Mouse (Mus musculus): ENCODE results near the gene Dcun1d2. TPM values are rescaled to one million over a fixed set of nuclear protein-coding genes. Genes with fewer than 3 reads are reported as not detected.

Dcun1d2 gene
- polyA plus RNA-seq, 1 experiment: 15.3 TPM

DNA sequence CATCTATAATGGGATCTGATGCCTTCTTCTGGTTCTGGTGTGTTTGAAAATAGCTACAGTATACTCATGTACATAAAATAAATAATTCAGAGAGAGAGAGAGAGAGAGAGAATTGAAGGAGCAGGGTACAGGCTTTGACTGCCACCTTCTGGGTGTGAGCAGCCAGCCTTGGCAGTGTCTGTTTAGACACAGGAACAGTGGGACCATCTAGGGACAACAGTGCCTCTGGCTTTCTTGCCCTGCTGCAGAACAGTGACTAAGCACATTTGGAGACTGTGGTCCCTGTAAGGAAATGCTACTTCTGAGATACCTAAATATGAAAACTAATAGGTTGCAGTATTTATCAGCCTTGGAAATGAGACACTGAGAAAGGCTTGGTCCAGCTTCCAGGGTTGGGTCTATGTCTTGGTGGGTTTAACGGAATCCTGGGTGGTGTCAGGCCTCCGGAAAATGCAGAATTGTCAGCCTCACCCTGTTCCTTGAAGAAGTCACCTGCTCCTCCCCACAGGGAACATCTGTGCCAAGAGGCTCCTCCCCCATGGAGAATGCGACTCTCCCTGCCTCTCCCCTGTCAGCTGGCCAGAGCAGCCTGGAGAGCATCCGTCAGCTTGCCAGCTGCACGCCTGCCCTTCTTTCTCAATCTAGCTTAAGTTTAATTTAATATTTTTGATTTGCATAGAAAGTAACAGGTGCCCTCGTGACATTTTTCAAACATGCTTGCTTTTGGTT, 79.1 kb downstream of the Dcun1d2 start:
- TF ChIP-seq EP300 (IDR thresholded peaks at IDR 0.05; ENCODE audit: insufficient read depth, low read depth, low read length) (peak; percentile 100), POLR2A (IDR thresholded peaks at IDR 0.05; ENCODE audit: insufficient read depth, low read length) (no peak), CTCF (IDR thresholded peaks at IDR 0.05; ENCODE audit: low read depth, low read length) (peak; percentile 12)
- peaks cover 22% of the 10 kb centered on the region for H3K4me1 ChIP-seq (ENCODE audit: control insufficient read depth, insufficient read depth, low read length)
- H3K4me3 ChIP-seq (ENCODE audit: low read depth, low read length): no peak overlapping the region
- no peaks in the 10 kb centered on the region for H3K27me3 ChIP-seq (ENCODE audit: control insufficient read depth, insufficient read depth, low read length, poor library complexity, severe bottlenecking)
- H3K9me3 ChIP-seq (replicated peaks; ENCODE audit: control insufficient read depth, insufficient read depth, low read length, poor library complexity, severe bottlenecking): no peaks in the 10 kb centered on the region
- peak overlapping the region; percentile 93 for H3K27ac ChIP-seq (ENCODE audit: insufficient read depth, low read length)
- no peaks in the 10 kb centered on the region for H3K36me3 ChIP-seq (ENCODE audit: control insufficient read depth, insufficient read depth, low read length, poor library complexity, severe bottlenecking)
- peak overlapping the region; percentile 12; the same call in 1 of the 2 replicates for H3K9ac ChIP-seq (ENCODE audit: low read depth, poor library complexity, severe bottlenecking)

DNA sequence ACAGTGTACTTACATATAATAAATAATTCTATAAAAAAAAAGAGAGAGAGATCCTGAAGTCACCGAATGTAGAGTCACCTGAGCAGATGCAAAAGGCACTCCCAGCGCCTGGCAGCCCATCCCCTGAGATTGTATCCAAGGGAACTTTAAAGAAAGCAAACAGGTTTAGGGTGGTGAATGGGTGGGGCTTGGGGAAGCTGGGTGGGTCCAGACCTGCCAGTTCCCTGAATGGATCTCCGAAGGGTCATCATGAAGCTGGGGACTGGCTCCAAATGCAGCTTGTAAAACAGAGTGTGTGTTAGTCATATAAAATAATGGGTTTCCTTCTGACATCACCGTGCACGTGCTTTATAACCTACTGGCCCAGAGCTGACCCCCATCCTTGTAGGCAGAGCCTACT, 81.6 kb downstream of the Dcun1d2 start:
- peaks cover 5% of the 10 kb centered on the region; the same call in 1 of the 2 replicates for H3K9me3 ChIP-seq (replicated peaks; ENCODE audit: control insufficient read depth, insufficient read depth, low read length, poor library complexity, severe bottlenecking)
- H3K4me3 ChIP-seq (ENCODE audit: low read depth, low read length): no peak overlapping the region
- H3K27me3 ChIP-seq (ENCODE audit: control insufficient read depth, insufficient read depth, low read length, poor library complexity, severe bottlenecking): no peaks in the 10 kb centered on the region
- TF ChIP-seq POLR2A (IDR thresholded peaks at IDR 0.05; ENCODE audit: insufficient read depth, low read length) (no peak), EP300 (IDR thresholded peaks at IDR 0.05; ENCODE audit: insufficient read depth, low read depth, low read length) (peak; percentile 76; the same call in 1 of the 2 replicates), CTCF (IDR thresholded peaks at IDR 0.05; ENCODE audit: low read depth, low read length) (no peak)
- no peaks in the 10 kb centered on the region for H3K36me3 ChIP-seq (ENCODE audit: control insufficient read depth, insufficient read depth, low read length, poor library complexity, severe bottlenecking)
- peak overlapping the region; percentile 92 for H3K27ac ChIP-seq (ENCODE audit: insufficient read depth, low read length)
- peaks cover 20% of the 10 kb centered on the region for H3K4me1 ChIP-seq (ENCODE audit: control insufficient read depth, insufficient read depth, low read length)
- H3K9ac ChIP-seq (ENCODE audit: low read depth, poor library complexity, severe bottlenecking): peak overlapping the region; percentile 12

Other genes with a start within 250 kb of the Dcun1d2 start
- not detected in 2 replicates for gene Proz, start 227.2 kb downstream of the Dcun1d2 start, polyA plus RNA-seq (2011; ENCODE audit: insufficient read depth, insufficient read length, low read depth, missing spikeins)
- 44.1 and 44.8 TPM in 2 replicates for gene Pcid2, start 182.7 kb downstream of the Dcun1d2 start, polyA plus RNA-seq (2011; ENCODE audit: insufficient read depth, insufficient read length, low read depth, missing spikeins)
- 68.0 and 83.3 TPM in 2 replicates for gene Cul4a, start 182.5 kb downstream of the Dcun1d2 start, polyA plus RNA-seq (2011; ENCODE audit: insufficient read depth, insufficient read length, low read depth, missing spikeins)
- 231 and 247 TPM in 2 replicates for gene Lamp1, start 129.0 kb downstream of the Dcun1d2 start, polyA plus RNA-seq (2011; ENCODE audit: insufficient read depth, insufficient read length, low read depth, missing spikeins)
- 29.0 and 35.2 TPM in 2 replicates for gene Grtp1, start 87.5 kb downstream of the Dcun1d2 start, polyA plus RNA-seq (2011; ENCODE audit: insufficient read depth, insufficient read length, low read depth, missing spikeins)
- not detected in 2 replicates for gene Adprhl1, start 34.0 kb downstream of the Dcun1d2 start, polyA plus RNA-seq (2011; ENCODE audit: insufficient read depth, insufficient read length, low read depth, missing spikeins)
- gene Tmco3, start 59 bp upstream of the Dcun1d2 start, polyA plus RNA-seq (2011; ENCODE audit: insufficient read depth, insufficient read length, low read depth, missing spikeins): 12.7 and 15.1 TPM in 2 replicates
- 172 and 175 TPM in 2 replicates for gene Tfdp1, start 50.6 kb upstream of the Dcun1d2 start, polyA plus RNA-seq (2011; ENCODE audit: insufficient read depth, insufficient read length, low read depth, missing spikeins)
- gene Atp4b, start 108.7 kb upstream of the Dcun1d2 start, polyA plus RNA-seq (2011; ENCODE audit: insufficient read depth, insufficient read length, low read depth, missing spikeins): not detected in 2 replicates
- gene Grk1, start 117.0 kb upstream of the Dcun1d2 start, polyA plus RNA-seq (2011; ENCODE audit: insufficient read depth, insufficient read length, low read depth, missing spikeins): not detected in 2 replicates
- not detected in 2 replicates for gene Tmem255b, start 147.1 kb upstream of the Dcun1d2 start, polyA plus RNA-seq (2011; ENCODE audit: insufficient read depth, insufficient read length, low read depth, missing spikeins)
- 14.9 and 17.2 TPM in 2 replicates for gene Gas6, start 206.4 kb upstream of the Dcun1d2 start, polyA plus RNA-seq (2011; ENCODE audit: insufficient read depth, insufficient read length, low read depth, missing spikeins)